Mouse (Mus musculus) liver, adult 2 months (tissue): Measurements from ENCODE around the gene Fads6.

Experiments
- CTCF ChIP-seq: fragments of 200-500 bp; IDR thresholded peaks from 2 replicates; pipeline ENCODE4 v1.5.1; 2011; ENCODE audit warnings: low read depth, low read length, control low read depth
- POLR2A ChIP-seq: fragments of 200-500 bp; IDR thresholded peaks from 2 replicates; pipeline ENCODE4 v1.6.1; 2011; ENCODE audit warnings: low read length, control low read depth; ENCODE audit not compliant: insufficient read depth; ENCODE audit errors: extremely low read depth

- TF ChIP-seq POLR2A (no peak), CTCF (0 out of 2 replicates have a peak, but pooled peaks have one; percentile 3)
Observed at GRCm38 (mm10) chr11:115300745-115301144, 3.3 kb upstream of the Fads6 start.
